Mouse (Mus musculus): ENCODE results near the gene Apol6.

DNA sequence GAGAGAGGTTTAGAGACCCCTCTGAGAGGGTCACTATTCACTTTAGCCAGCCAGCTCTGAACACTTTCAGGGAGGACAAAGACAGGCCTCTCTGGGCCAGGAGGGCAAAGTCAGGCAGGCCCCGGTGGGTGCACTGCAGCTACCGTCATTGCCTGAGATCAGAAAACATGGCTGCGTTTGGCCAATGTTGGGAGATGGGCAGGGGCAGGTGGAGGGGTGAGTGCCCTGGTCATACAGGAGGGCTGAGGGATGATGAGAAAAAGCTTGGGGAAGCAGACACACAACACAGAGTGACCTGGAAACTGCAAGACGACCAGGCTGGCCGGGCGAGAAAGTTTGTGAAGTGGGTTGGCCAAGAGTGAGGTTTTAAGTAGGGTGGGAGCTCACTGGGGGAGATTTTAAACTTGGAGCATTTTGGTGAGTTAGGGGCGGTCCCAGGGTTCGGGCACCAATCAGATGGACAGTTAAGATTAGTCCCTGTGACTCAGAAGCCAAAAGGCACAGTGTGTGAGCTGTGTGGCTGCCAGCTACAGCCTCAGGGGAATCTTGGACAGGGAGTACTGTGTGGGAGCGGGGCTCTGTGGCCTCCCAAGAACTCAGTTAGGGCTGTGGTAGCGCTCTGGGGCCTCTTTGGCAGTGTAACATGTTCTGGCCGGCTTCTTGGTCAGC, 8.1 kb upstream of the Apol6 start:
- TF ChIP-seq CTCF (IDR thresholded peaks at IDR 0.05; ENCODE audit: low read depth) (no peak), EP300 (IDR thresholded peaks at IDR 0.05; ENCODE audit: low read depth) (no peak; the same call in 1 of the 2 replicates)
